Comparison of ENCODE assay signal across 8 mouse cellular contexts in genomic region chr7:115453042-115453712, GRCm38 (mm10).
DNase-seq lines count a peak whose midpoint lies in the region; ATAC-seq and TF ChIP-seq lines count a peak whose summit lies in the region.

No protein-coding gene starts in this region.

- ATAC-seq in forebrain, embryonic 15.5 days (replicated peaks), result peak; percentile 48
- peak; percentile 54; the same call in 1 of the 2 replicates for ATAC-seq in hindbrain, embryonic 11.5 days (ENCODE audit: low FRiP score)
- no peak; the same call in 1 of the 2 replicates for ATAC-seq in liver, embryonic 12.5 days
- peak; percentile 65; the same call in 1 of the 2 replicates for ATAC-seq in neural tube, embryonic 14.5 days (ENCODE audit: low read depth)

- WGBS in forebrain, embryonic 15.5 days, result 27% methylated on average over 21 of the region's 21 CpGs
- 28% methylated on average over 21 of the region's 21 CpGs for WGBS in hindbrain, embryonic 11.5 days
- WGBS in liver, embryonic 12.5 days (ENCODE audit: insufficient replicate concordance), result 29% methylated on average over 21 of the region's 21 CpGs
- 30% methylated on average over 21 of the region's 21 CpGs for WGBS in neural tube, embryonic 14.5 days

- H3K27ac ChIP-seq in forebrain, embryonic 15.5 days (replicated peaks), result no peak overlapping the region
- no peak overlapping the region for H3K27ac ChIP-seq in hindbrain, embryonic 11.5 days (ENCODE audit: low read depth, low read length)
- no peak overlapping the region for H3K27ac ChIP-seq in liver, embryonic 12.5 days
- H3K27ac ChIP-seq in neural tube, embryonic 14.5 days (ENCODE audit: low read depth, low read length), result no peak overlapping the region

- TF ChIP-seq POLR2A in brain, embryonic 14.5 days (IDR thresholded peaks at IDR 0.05; ENCODE audit: borderline replicate concordance, extremely low read depth, insufficient read depth, insufficient read length, poor library complexity, severe bottlenecking), result no peak

- H3K27me3 ChIP-seq in forebrain, embryonic 15.5 days, result no peaks in the 10 kb centered on the region
- no peaks in the 10 kb centered on the region for H3K27me3 ChIP-seq in hindbrain, embryonic 11.5 days (ENCODE audit: control insufficient read depth, insufficient read depth, low read length)
- 0 out of 2 replicates have a peak, but pooled peaks cover 8% of the 10 kb centered on the region for H3K27me3 ChIP-seq in liver, embryonic 12.5 days (replicated peaks)
- no peaks in the 10 kb centered on the region for H3K27me3 ChIP-seq in neural tube, embryonic 14.5 days (ENCODE audit: control insufficient read depth, insufficient read depth, low read length)

- peak; percentile 37 to 81 for DNase-seq in spleen, postnatal 4 days (ENCODE audit: low spot score in 2 of 2)
- DNase-seq in spleen, postnatal 36 days (ENCODE audit: low spot score in 2 of 2), result no peak
- DNase-seq in brain, embryonic 14.5 days (ENCODE audit: low read depth), result peak; percentile 70
- DNase-seq in hindbrain, embryonic 11.5 days (ENCODE audit: low spot score), result peak; percentile 86
- no peak for DNase-seq in T-cell, adult 2 months (ENCODE audit: low spot score)

- 0 out of 2 replicates have a peak overlapping the region, but pooled peaks have one; percentile 8 for H3K9ac ChIP-seq in forebrain, embryonic 15.5 days (replicated peaks)
- no peak overlapping the region for H3K9ac ChIP-seq in hindbrain, embryonic 11.5 days (ENCODE audit: low read depth, low read length)
- H3K9ac ChIP-seq in liver, embryonic 12.5 days, result no peak overlapping the region
- H3K9ac ChIP-seq in neural tube, embryonic 14.5 days (replicated peaks; ENCODE audit: low read depth, low read length), result no peak overlapping the region

- 0 out of 2 replicates have a peak overlapping the region, but pooled peaks have one; percentile 28 for H3K4me2 ChIP-seq in forebrain, embryonic 15.5 days (replicated peaks)
- H3K4me2 ChIP-seq in hindbrain, embryonic 11.5 days (replicated peaks; ENCODE audit: low read depth, low read length), result no peak overlapping the region
- peak overlapping the region; percentile 26; the same call in 1 of the 2 replicates for H3K4me2 ChIP-seq in liver, embryonic 12.5 days
- H3K4me2 ChIP-seq in neural tube, embryonic 14.5 days (ENCODE audit: low read depth, low read length), result no peak overlapping the region

- peak; percentile 81 for TF ChIP-seq CTCF in brain, embryonic 14.5 days (IDR thresholded peaks at IDR 0.05; ENCODE audit: borderline replicate concordance, extremely low read depth, insufficient read depth, insufficient read length)

- peaks cover 14% of the 10 kb centered on the region for H3K4me1 ChIP-seq in forebrain, embryonic 15.5 days
- no peaks in the 10 kb centered on the region for H3K4me1 ChIP-seq in hindbrain, embryonic 11.5 days (replicated peaks; ENCODE audit: control insufficient read depth, insufficient read depth, low read length)
- no peaks in the 10 kb centered on the region for H3K4me1 ChIP-seq in liver, embryonic 12.5 days
- 0 out of 2 replicates have a peak, but pooled peaks cover 3% of the 10 kb centered on the region for H3K4me1 ChIP-seq in neural tube, embryonic 14.5 days (ENCODE audit: control insufficient read depth, insufficient read depth, low read length)

- no peak overlapping the region for H3K4me3 ChIP-seq in forebrain, embryonic 15.5 days
- no peak overlapping the region for H3K4me3 ChIP-seq in hindbrain, embryonic 11.5 days (ENCODE audit: low read depth, low read length)
- no peak overlapping the region for H3K4me3 ChIP-seq in liver, embryonic 12.5 days
- no peak overlapping the region for H3K4me3 ChIP-seq in neural tube, embryonic 14.5 days (ENCODE audit: low read depth, low read length)

- no peaks in the 10 kb centered on the region for H3K36me3 ChIP-seq in forebrain, embryonic 15.5 days
- no peaks in the 10 kb centered on the region for H3K36me3 ChIP-seq in hindbrain, embryonic 11.5 days (ENCODE audit: control insufficient read depth, insufficient read depth, low read length)
- H3K36me3 ChIP-seq in liver, embryonic 12.5 days, result no peaks in the 10 kb centered on the region
- H3K36me3 ChIP-seq in neural tube, embryonic 14.5 days (ENCODE audit: control insufficient read depth, insufficient read depth, low read length), result no peaks in the 10 kb centered on the region

- no peaks in the 10 kb centered on the region for H3K9me3 ChIP-seq in forebrain, embryonic 15.5 days
- H3K9me3 ChIP-seq in hindbrain, embryonic 11.5 days (ENCODE audit: control insufficient read depth, low read length), result no peaks in the 10 kb centered on the region
- no peaks in the 10 kb centered on the region for H3K9me3 ChIP-seq in liver, embryonic 12.5 days (replicated peaks)
- no peaks in the 10 kb centered on the region for H3K9me3 ChIP-seq in neural tube, embryonic 14.5 days (ENCODE audit: control insufficient read depth, low read length)

Comparison
In these comparisons a context has a peak if more than half of its experiments do, and no peak if none do; other contexts are left out.
1. DNase-seq: peak in spleen, postnatal 4 days (2 of 2), brain, embryonic 14.5 days (single experiment) and hindbrain, embryonic 11.5 days (single experiment); none in spleen, postnatal 36 days (0 of 2) and T-cell, adult 2 months (single experiment).
2. H3K4me2 ChIP-seq: peak in forebrain, embryonic 15.5 days (single experiment) and liver, embryonic 12.5 days (single experiment); none in hindbrain, embryonic 11.5 days (single experiment) and neural tube, embryonic 14.5 days (single experiment).